Mouse (Mus musculus): ENCODE results near the gene Sgf29. TPM values are rescaled to one million over a fixed set of nuclear protein-coding genes. Genes with fewer than 3 reads are reported as not detected.
"Not testable (repeated sequence)": the region's sequence is repeated elsewhere in the genome, so short reads cannot be mapped to it uniquely, and the experiment has no call there.

Gene Sgf29
- total and polyA plus RNA-seq, 3 experiments = 21.6 to 25.5 (median 23.4) TPM

- TF ChIP-seq POLR2A (IDR thresholded peaks at IDR 0.05; ENCODE audit: insufficient read depth, low read depth, low read length) (no peak), CTCF (IDR thresholded peaks at IDR 0.05) (no peak)
- H3K27me3 ChIP-seq (ENCODE audit: control insufficient read depth, insufficient read depth, low read length) = no peaks in the 10 kb centered on the region
- no peak overlapping the region for H3K4me3 ChIP-seq
- H3K79me2 ChIP-seq (replicated peaks; ENCODE audit: control insufficient read depth, insufficient read depth, low read length) = no peaks in the 10 kb centered on the region; the same call in 1 of the 2 replicates
- no peak for DNase-seq
- H3K9ac ChIP-seq (ENCODE audit: low read depth, low read length) = no peak overlapping the region
- 89% methylated on average over 8 of the region's 8 CpGs for WGBS
- H3K36me3 ChIP-seq (ENCODE audit: control insufficient read depth, insufficient read depth, low read length) = peaks cover 7% of the 10 kb centered on the region
- no peak overlapping the region for H3K27ac ChIP-seq
- intact Hi-C loops (cut with DNase I) = loop anchor here (2.0 kb wide), 1 partner anchor 14 kb away; no protein-coding TSS in a partner anchor
- H3K4me1 ChIP-seq (ENCODE audit: control insufficient read depth, insufficient read depth, low read length) = peaks cover 12% of the 10 kb centered on the region
Observed at GRCm38 (mm10) chr7:126678545-126679341, 29.6 kb downstream of the Sgf29 start.

- WGBS = 86% methylated on average over 5 of the region's 5 CpGs
- peaks cover 3% of the 10 kb centered on the region for H3K36me3 ChIP-seq (ENCODE audit: control insufficient read depth, insufficient read depth, low read length)
Observed at GRCm38 (mm10) chr7:126679683-126680082, 30.6 kb downstream of the Sgf29 start.

GRCm38 (mm10) chr7:126681221-126681620 is 32.1 kb downstream of the Sgf29 start:
- WGBS = 85% methylated on average over 5 of the region's 5 CpGs
- H3K27me3 ChIP-seq (ENCODE audit: control insufficient read depth, insufficient read depth, low read length) = no peaks in the 10 kb centered on the region
- no peak for TF ChIP-seq POLR2A (IDR thresholded peaks at IDR 0.05; ENCODE audit: insufficient read depth, low read depth, low read length)
- no peak for TF ChIP-seq CTCF (IDR thresholded peaks at IDR 0.05)
- no peak for TF ChIP-seq EP300 (IDR thresholded peaks at IDR 0.05; ENCODE audit: insufficient read depth, low read depth, low read length)
- H3K36me3 ChIP-seq (ENCODE audit: control insufficient read depth, insufficient read depth, low read length) = no peaks in the 10 kb centered on the region
- H3K9ac ChIP-seq (ENCODE audit: low read depth, low read length) = no peak overlapping the region
- H3K4me3 ChIP-seq = no peak overlapping the region
- intact Hi-C loops (cut with DNase I) = no loop called here
- DNase-seq = no peak
- no peak overlapping the region for H3K27ac ChIP-seq
- H3K79me2 ChIP-seq (replicated peaks; ENCODE audit: control insufficient read depth, insufficient read depth, low read length) = no peaks in the 10 kb centered on the region
- H3K4me1 ChIP-seq (ENCODE audit: control insufficient read depth, insufficient read depth, low read length) = peaks cover 8% of the 10 kb centered on the region

More at GRCm38 (mm10) chr7:126679683-126680082, 30.6 kb downstream of the Sgf29 start:
- no peak overlapping the region for H3K9ac ChIP-seq (ENCODE audit: low read depth, low read length)
- H3K4me3 ChIP-seq = no peak overlapping the region
- no peaks in the 10 kb centered on the region for H3K27me3 ChIP-seq (ENCODE audit: control insufficient read depth, insufficient read depth, low read length)
- no peak for DNase-seq
- no peak for TF ChIP-seq EP300 (IDR thresholded peaks at IDR 0.05; ENCODE audit: insufficient read depth, low read depth, low read length)
- no peak for TF ChIP-seq CTCF (IDR thresholded peaks at IDR 0.05)
- TF ChIP-seq POLR2A (IDR thresholded peaks at IDR 0.05; ENCODE audit: insufficient read depth, low read depth, low read length) = no peak
- peaks cover 12% of the 10 kb centered on the region for H3K4me1 ChIP-seq (ENCODE audit: control insufficient read depth, insufficient read depth, low read length)
- H3K27ac ChIP-seq = no peak overlapping the region
- intact Hi-C loops (cut with DNase I) = loop anchor here (2.0 kb wide), 1 partner anchor 13 kb away; no protein-coding TSS in a partner anchor
- H3K79me2 ChIP-seq (replicated peaks; ENCODE audit: control insufficient read depth, insufficient read depth, low read length) = no peaks in the 10 kb centered on the region; the same call in 1 of the 2 replicates

- 65% methylated on average over 4 of the region's 4 CpGs for WGBS
- H3K4me1 ChIP-seq (ENCODE audit: control insufficient read depth, insufficient read depth, low read length); H3K9ac ChIP-seq (ENCODE audit: low read depth, low read length); H3K36me3 ChIP-seq (ENCODE audit: control insufficient read depth, insufficient read depth, low read length); H3K27ac ChIP-seq; intact Hi-C loops (cut with DNase I); DNase-seq; H3K4me3 ChIP-seq; H3K27me3 ChIP-seq (ENCODE audit: control insufficient read depth, insufficient read depth, low read length); H3K79me2 ChIP-seq (replicated peaks; ENCODE audit: control insufficient read depth, insufficient read depth, low read length): not testable (repeated sequence)
Observed at GRCm38 (mm10) chr7:126688156-126688555, 39.0 kb downstream of the Sgf29 start.

GRCm38 (mm10) chr7:126689021-126689420 is 39.9 kb downstream of the Sgf29 start:
- H3K27ac ChIP-seq = no peak overlapping the region
- peaks cover 2% of the 10 kb centered on the region for H3K4me1 ChIP-seq (ENCODE audit: control insufficient read depth, insufficient read depth, low read length)
- H3K4me3 ChIP-seq = no peak overlapping the region
- intact Hi-C loops (cut with DNase I) = no loop called here
- 74% methylated on average over 3 of the region's 3 CpGs for WGBS
- H3K27me3 ChIP-seq (ENCODE audit: control insufficient read depth, insufficient read depth, low read length) = no peaks in the 10 kb centered on the region
- H3K79me2 ChIP-seq (replicated peaks; ENCODE audit: control insufficient read depth, insufficient read depth, low read length) = no peaks in the 10 kb centered on the region
- no peak for DNase-seq
- TF ChIP-seq CTCF (IDR thresholded peaks at IDR 0.05) = no peak
- TF ChIP-seq POLR2A (IDR thresholded peaks at IDR 0.05; ENCODE audit: insufficient read depth, low read depth, low read length) = no peak
- TF ChIP-seq EP300 (IDR thresholded peaks at IDR 0.05; ENCODE audit: insufficient read depth, low read depth, low read length) = no peak
- H3K9ac ChIP-seq (ENCODE audit: low read depth, low read length) = no peak overlapping the region
- no peaks in the 10 kb centered on the region for H3K36me3 ChIP-seq (ENCODE audit: control insufficient read depth, insufficient read depth, low read length)

- Histone ChIP-seq H3K27ac (no peak overlapping the region), H3K9ac (ENCODE audit: low read depth, low read length) (no peak overlapping the region), H3K79me2 (replicated peaks; ENCODE audit: control insufficient read depth, insufficient read depth, low read length) (no peaks in the 10 kb centered on the region), H3K36me3 (ENCODE audit: control insufficient read depth, insufficient read depth, low read length) (no peaks in the 10 kb centered on the region), H3K4me3 (no peak overlapping the region), H3K4me1 (ENCODE audit: control insufficient read depth, insufficient read depth, low read length) (peaks cover 4% of the 10 kb centered on the region), H3K27me3 (ENCODE audit: control insufficient read depth, insufficient read depth, low read length) (no peaks in the 10 kb centered on the region)
- DNase-seq = no peak
- intact Hi-C loops (cut with DNase I) = loop anchor here (10.0 kb wide), 1 partner anchor 296 kb away; the partner anchor contains the start of gene Nfatc2ip
- TF ChIP-seq CTCF (IDR thresholded peaks at IDR 0.05) = no peak
- TF ChIP-seq POLR2A (IDR thresholded peaks at IDR 0.05; ENCODE audit: insufficient read depth, low read depth, low read length) = no peak
- no peak for TF ChIP-seq EP300 (IDR thresholded peaks at IDR 0.05; ENCODE audit: insufficient read depth, low read depth, low read length)
- whole genome bisulfite sequencing = 79% methylated on average over 3 of the region's 3 CpGs
Observed at GRCm38 (mm10) chr7:126690737-126691136, 41.6 kb downstream of the Sgf29 start.
